Mouse (Mus musculus) CH12.LX (cell line): ENCODE measurements around the gene Ptgs1. TPM values are rescaled to one million over a fixed set of nuclear protein-coding genes. Genes with fewer than 3 reads are reported as not detected.

Experiments
- DNase-seq: peaks from one replicate; pipeline ENCODE4 v3.0.0-alpha.2; 2013; ENCODE audit errors: extremely low read depth
- H3K27ac ChIP-seq: 2 replicates; pipeline ENCODE4 v1.5.1; 2012; ENCODE audit warnings: low read depth, mild to moderate bottlenecking, control low read depth, moderate library complexity; ENCODE audit not compliant: insufficient read depth
- H3K27me3 ChIP-seq: replicated peaks from 2 replicates; pipeline ENCODE3; 2012; ENCODE audit warnings: inconsistent platforms
- H3K36me3 ChIP-seq, 2 experiments: replicated peaks in 1 of 2; 2 replicates each; pipeline versions ENCODE3 to v1.6.1; 2012; ENCODE audit warnings: inconsistent platforms in 1 of 2, low read length in 1 of 2, mild to moderate bottlenecking in 1 of 2, mixed read lengths in 1 of 2, moderate library complexity in 1 of 2; ENCODE audit not compliant: control insufficient read depth in 1 of 2, insufficient read depth in 1 of 2
- H3K4me1 ChIP-seq, 2 experiments: 2 replicates each; pipeline ENCODE4 v1.6.1; 2012; ENCODE audit warnings: inconsistent platforms in 1 of 2, moderate library complexity in 1 of 2; ENCODE audit not compliant: insufficient read depth in 2 of 2, control insufficient read depth in 1 of 2
- H3K4me2 ChIP-seq: 2 replicates; pipeline ENCODE4 v1.6.1; 2012; ENCODE audit warnings: low read depth, mild to moderate bottlenecking, control low read depth; ENCODE audit not compliant: poor library complexity, insufficient read depth, severe bottlenecking
- H3K4me3 ChIP-seq, 3 experiments: fragments of 150-350 bp in 1 of 3; sonication (generic) in 1 of 3; replicated peaks in 1 of 3; 2 replicates each; pipeline versions ENCODE3 to v1.5.1; 2011 to 2012; ENCODE audit warnings: low read depth in 2 of 3, low read length in 2 of 3, mild to moderate bottlenecking in 2 of 3, moderate library complexity in 2 of 3, control low read depth in 1 of 3, improper control_type of control experiment in 1 of 3, inconsistent platforms in 1 of 3, mixed read lengths in 1 of 3; ENCODE audit not compliant: poor library complexity in 1 of 3
- H3K79me2 ChIP-seq: replicated peaks from 2 replicates; pipeline ENCODE4 v1.6.1; 2012; ENCODE audit warnings: mild to moderate bottlenecking, moderate library complexity; ENCODE audit not compliant: control insufficient read depth, poor library complexity, insufficient read depth, severe bottlenecking; ENCODE audit errors: extremely low read depth
- H3K9ac ChIP-seq: 2 replicates; pipeline ENCODE4 v1.6.1; 2012; ENCODE audit warnings: low read depth, mild to moderate bottlenecking, control low read depth, moderate library complexity; ENCODE audit not compliant: insufficient read depth
- H3K9me3 ChIP-seq: replicated peaks from 2 replicates; pipeline ENCODE3; 2012; ENCODE audit warnings: low read length, inconsistent platforms, mixed read lengths
- CHD2 ChIP-seq: IDR thresholded peaks from 2 replicates; pipeline ENCODE4 v1.6.1; 2011; ENCODE audit warnings: low read length, improper control_type of control experiment
- E2F4 ChIP-seq: IDR thresholded peaks from 2 replicates; pipeline ENCODE4 v1.6.1; 2011; ENCODE audit warnings: low read depth, low read length, improper control_type of control experiment; ENCODE audit not compliant: insufficient replicate concordance
- ELF1 ChIP-seq: IDR thresholded peaks from 2 replicates; pipeline ENCODE4 v1.6.1; 2014; ENCODE audit warnings: low read depth, mild to moderate bottlenecking, inconsistent platforms, low read length, improper control_type of control experiment
- ETS1 ChIP-seq: conservative IDR thresholded peaks from 2 replicates; pipeline ENCODE4 v1.6.1; 2012; ENCODE audit warnings: low read depth, mild to moderate bottlenecking, inconsistent platforms, low read length, improper control_type of control experiment, moderate library complexity
- GABPA ChIP-seq: IDR thresholded peaks from 2 replicates; pipeline ENCODE4 v1.6.1; 2012; ENCODE audit warnings: low read depth, low read length, improper control_type of control experiment, inconsistent platforms; ENCODE audit not compliant: insufficient replicate concordance
- JUN ChIP-seq: IDR thresholded peaks from 2 replicates; pipeline ENCODE4 v1.6.1; 2011; ENCODE audit warnings: low read depth, mild to moderate bottlenecking, low read length, improper control_type of control experiment, moderate library complexity; ENCODE audit not compliant: insufficient read depth
- KAT2A ChIP-seq: IDR thresholded peaks from 2 replicates; pipeline ENCODE4 v1.6.1; 2012; ENCODE audit warnings: low read length, improper control_type of control experiment, inconsistent platforms; ENCODE audit not compliant: insufficient replicate concordance
- MAFK ChIP-seq: IDR thresholded peaks from 2 replicates; pipeline ENCODE4 v1.6.1; 2011; ENCODE audit warnings: low read length, improper control_type of control experiment; ENCODE audit not compliant: insufficient replicate concordance
- MAZ ChIP-seq: IDR thresholded peaks from 2 replicates; pipeline ENCODE4 v1.6.1; 2012; ENCODE audit warnings: low read depth, mild to moderate bottlenecking, inconsistent platforms, low read length, improper control_type of control experiment, moderate library complexity
- MEF2A ChIP-seq: IDR thresholded peaks from 2 replicates; pipeline ENCODE4 v1.6.1; 2014; ENCODE audit warnings: low read depth, mild to moderate bottlenecking, inconsistent platforms, low read length, improper control_type of control experiment, borderline replicate concordance
- NRF1 ChIP-seq: IDR thresholded peaks from 2 replicates; pipeline ENCODE4 v1.6.1; 2014; ENCODE audit warnings: low read depth, mild to moderate bottlenecking, inconsistent platforms, low read length, improper control_type of control experiment, moderate library complexity
- PAX5 ChIP-seq: IDR thresholded peaks from 2 replicates; pipeline ENCODE4 v1.6.1; 2012; ENCODE audit warnings: low read length, inconsistent platforms, mixed read lengths
- POLR2A ChIP-seq: IDR thresholded peaks from 2 replicates; pipeline ENCODE4 v1.6.1; 2011; ENCODE audit warnings: low read depth, mild to moderate bottlenecking, improper control_type of control experiment, low read length
- RAD21 ChIP-seq: IDR thresholded peaks from 2 replicates; pipeline ENCODE4 v1.6.1; 2011; ENCODE audit warnings: low read depth, mild to moderate bottlenecking, low read length, improper control_type of control experiment, moderate library complexity
- SIN3A ChIP-seq: IDR thresholded peaks from 2 replicates; pipeline ENCODE4 v1.6.1; 2012; ENCODE audit warnings: low read length, improper control_type of control experiment, inconsistent platforms
- SMC3 ChIP-seq: IDR thresholded peaks from 2 replicates; pipeline ENCODE4 v1.6.1; 2011; ENCODE audit warnings: low read depth, low read length, improper control_type of control experiment
- USF1 ChIP-seq: IDR thresholded peaks from 2 replicates; pipeline ENCODE4 v1.6.1; 2014; ENCODE audit warnings: low read depth, mild to moderate bottlenecking, inconsistent platforms, low read length, improper control_type of control experiment
- ZMIZ1 ChIP-seq: IDR thresholded peaks from 2 replicates; pipeline ENCODE4 v1.6.1; 2012; ENCODE audit warnings: low read depth, mild to moderate bottlenecking, inconsistent platforms, low read length, improper control_type of control experiment
- ZNF384 ChIP-seq: IDR thresholded peaks from 2 replicates; pipeline ENCODE4 v1.6.1; 2012; ENCODE audit warnings: low read depth, low read length, improper control_type of control experiment, inconsistent platforms
- dilution Hi-C: fragments of 300-500 bp; cut with MboI; formaldehyde crosslinking; loops from 2 replicates; pipeline ENCODE4 v1.14.3; 2020; ENCODE audit warnings: low sequenced_read_pairs; ENCODE audit not compliant: extremely low pct_unique_long_range_greater_than_20kb, extremely low pct_ligation_motif_present
- in situ Hi-C: fragments of 300-500 bp; cut with MboI; formaldehyde crosslinking; loops from 3 replicates; pipeline ENCODE4 v1.14.3; 2019; ENCODE audit warnings: low sequenced_read_pairs, low pct_ligation_motif_present, low pct_unique_long_range_greater_than_20kb, mixed read lengths
- polyA plus RNA-seq: library from polyadenylated mRNA; unstranded; fragments of >175 nt; gene quantifications from 2 replicates; pipeline ENCODE4 v1.2.1, GENCODE M21; 2012; ENCODE audit warnings: low read depth; ENCODE audit not compliant: insufficient read length
- total RNA-seq, 2 experiments: library from RNA; depleted of rRNA; stranded (reverse); fragments of 300-350 nt in 1 of 2; fragments of >200 nt in 1 of 2; gene quantifications; 2 replicates each; pipeline ENCODE4 v1.2.3; 2012 to 2014

Ptgs1 gene
- total and polyA plus RNA-seq, 3 experiments, result 1.6 to 3.1 (median 3.0) TPM

DNA sequence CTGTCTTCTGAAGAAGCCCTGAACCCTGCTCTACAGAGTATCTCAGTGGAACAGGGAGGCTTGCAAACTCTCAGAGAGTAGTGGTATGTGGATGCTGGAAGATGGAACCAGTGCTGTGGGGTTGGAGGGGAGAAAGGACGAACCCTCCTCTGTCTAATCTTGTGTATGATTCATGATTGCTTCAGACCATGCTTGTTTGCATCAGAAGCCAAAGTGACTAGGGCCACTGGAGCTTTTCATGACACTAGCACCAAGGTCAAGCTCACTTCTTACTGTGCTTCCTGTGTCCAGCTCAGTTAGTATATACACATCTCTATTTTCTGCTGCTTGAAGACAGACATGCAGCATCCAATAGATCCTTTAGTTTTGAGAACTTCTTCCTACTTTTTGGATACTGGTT, 50.9 kb downstream of the Ptgs1 start:
- no peak overlapping the region for H3K27ac ChIP-seq
- TF ChIP-seq JUN (no peak), E2F4 (no peak), ZNF384 (no peak), KAT2A (no peak), ELF1 (no peak), RAD21 (no peak), MAZ (no peak), POLR2A (no peak), PAX5 (no peak), USF1 (no peak), SIN3A (no peak), NRF1 (no peak), SMC3 (no peak), ETS1 (no peak)
- TF ChIP-seq, all 38 proteins: peak for 0
- Histone ChIP-seq H3K27me3 (peaks cover 8% of the 10 kb centered on the region), H3K4me1 (0 out of 4 replicates have a peak, but pooled peaks cover 0 to 2% of the 10 kb centered on the region in 2 experiments), H3K4me3 (no peak overlapping the region), H3K9ac (no peak overlapping the region), H3K79me2 (no peaks in the 10 kb centered on the region), H3K36me3 (no peaks in the 10 kb centered on the region), H3K9me3 (no peaks in the 10 kb centered on the region), H3K4me2 (no peak overlapping the region)
- DNase-seq, result no peak
- dilution Hi-C loops (no loop called here), in situ Hi-C loops (loop anchor here (10.0 kb wide), 1 partner anchor 276 kb away; no protein-coding TSS in a partner anchor)

DNA sequence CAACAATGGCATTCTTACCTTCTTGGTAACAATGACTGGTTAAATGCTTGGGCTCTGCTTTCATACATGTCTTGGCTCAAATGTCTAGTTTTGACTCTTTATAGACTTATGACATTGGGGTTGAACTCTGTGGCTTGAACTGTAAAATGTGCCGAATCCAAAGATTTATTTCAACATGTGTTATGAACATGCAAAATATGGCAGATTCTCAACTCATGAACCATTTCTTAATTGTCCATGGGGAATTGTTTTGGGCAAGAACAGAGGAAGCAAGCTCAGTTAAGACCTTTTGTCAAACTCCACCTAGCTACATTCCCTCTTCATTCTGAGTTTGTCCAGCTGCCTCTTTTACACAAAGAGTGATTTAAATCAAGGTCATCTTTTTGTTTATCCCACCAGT, 52.1 kb downstream of the Ptgs1 start:
- Histone ChIP-seq H3K4me3 (no peak overlapping the region), H3K9ac (no peak overlapping the region), H3K9me3 (no peaks in the 10 kb centered on the region), H3K36me3 (no peaks in the 10 kb centered on the region), H3K4me1 (0 out of 4 replicates have a peak, but pooled peaks cover 0 to 2% of the 10 kb centered on the region in 2 experiments), H3K27me3 (peaks cover 8% of the 10 kb centered on the region), H3K79me2 (no peaks in the 10 kb centered on the region), H3K4me2 (no peak overlapping the region), H3K27ac (no peak overlapping the region)
- TF ChIP-seq CHD2 (no peak), MAFK (no peak), GABPA (no peak), MEF2A (no peak), ZMIZ1 (no peak), SIN3A (no peak), JUN (no peak)
- DNase-seq, result no peak
- in situ Hi-C loops (loop anchor here (10.0 kb wide), 1 partner anchor 278 kb away; no protein-coding TSS in a partner anchor), dilution Hi-C loops (no loop called here)

Other genes starting within 250 kb of the Ptgs1 start
- gene Ndufa8, start 181.0 kb upstream of the Ptgs1 start, total RNA-seq (2012; rRNA removed), result 119 and 121 TPM in 2 replicates
- 111 and 124 TPM in 2 replicates for gene Ndufa8, start 181.0 kb upstream of the Ptgs1 start, total RNA-seq (2014; rRNA removed)
- 179 and 203 TPM in 2 replicates for gene Ndufa8, start 181.0 kb upstream of the Ptgs1 start, polyA plus RNA-seq
- 0.21 TPM in 1 of 2 replicates, not detected in the other for gene Morn5, start 181.0 kb upstream of the Ptgs1 start, total RNA-seq (2012; rRNA removed)
- 0.38 TPM in 1 of 2 replicates, not detected in the other for gene Morn5, start 181.0 kb upstream of the Ptgs1 start, total RNA-seq (2014; rRNA removed)
- gene Morn5, start 181.0 kb upstream of the Ptgs1 start, polyA plus RNA-seq, result not detected in 2 replicates
- gene Lhx6, start 125.0 kb upstream of the Ptgs1 start, total RNA-seq (2012; rRNA removed), result 0.13 and 0.42 TPM in 2 replicates
- 0.18 and 0.31 TPM in 2 replicates for gene Lhx6, start 125.0 kb upstream of the Ptgs1 start, total RNA-seq (2014; rRNA removed)
- 0.11 and 0.30 TPM in 2 replicates for gene Lhx6, start 125.0 kb upstream of the Ptgs1 start, polyA plus RNA-seq
- gene Mrrf, start 94.0 kb upstream of the Ptgs1 start, total RNA-seq (2012; rRNA removed), result 18.5 and 20.9 TPM in 2 replicates
- gene Mrrf, start 94.0 kb upstream of the Ptgs1 start, total RNA-seq (2014; rRNA removed), result 17.2 and 23.1 TPM in 2 replicates
- gene Mrrf, start 94.0 kb upstream of the Ptgs1 start, polyA plus RNA-seq, result 22.2 and 33.1 TPM in 2 replicates
- gene Rbm18, start 93.7 kb upstream of the Ptgs1 start, total RNA-seq (2012; rRNA removed), result 12.4 and 13.3 TPM in 2 replicates
- 25.6 and 26.3 TPM in 2 replicates for gene Rbm18, start 93.7 kb upstream of the Ptgs1 start, total RNA-seq (2014; rRNA removed)
- 14.9 and 17.0 TPM in 2 replicates for gene Rbm18, start 93.7 kb upstream of the Ptgs1 start, polyA plus RNA-seq
- gene Olfr338, start 143.1 kb downstream of the Ptgs1 start, total RNA-seq (2012; rRNA removed), result not detected in 2 replicates
- not detected in 2 replicates for gene Olfr338, start 143.1 kb downstream of the Ptgs1 start, total RNA-seq (2014; rRNA removed)
- not detected in 2 replicates for gene Olfr338, start 143.1 kb downstream of the Ptgs1 start, polyA plus RNA-seq
- gene Olfr339, start 188.5 kb downstream of the Ptgs1 start, total RNA-seq (2012; rRNA removed), result not detected in 2 replicates
- not detected in 2 replicates for gene Olfr339, start 188.5 kb downstream of the Ptgs1 start, total RNA-seq (2014; rRNA removed)
- not detected in 2 replicates for gene Olfr339, start 188.5 kb downstream of the Ptgs1 start, polyA plus RNA-seq
- gene Olfr340, start 222.2 kb downstream of the Ptgs1 start, total RNA-seq (2012; rRNA removed), result not detected in 2 replicates
- not detected in 2 replicates for gene Olfr340, start 222.2 kb downstream of the Ptgs1 start, total RNA-seq (2014; rRNA removed)
- not detected in 2 replicates for gene Olfr340, start 222.2 kb downstream of the Ptgs1 start, polyA plus RNA-seq